Mouse (Mus musculus) embryonic stem cell, embryonic (primary cell): ENCODE data around the gene Palld.

Experiments used
- CTCF ChIA-PET, 4 experiments: fragments of 300-600 bp in 2 of 4; fragments of 350-600 bp in 2 of 4; sonication (Branson Sonifier 250); formaldehyde crosslinking; loops; one replicate each; lab custom pipeline; 2022; ENCODE audit warnings: inconsistent platforms in 2 of 4; lab: Charles Lee
- POLR2A ChIA-PET, 4 experiments: fragments of 300-600 bp in 2 of 4; fragments of 350-600 bp in 2 of 4; sonication (Branson Sonifier 250); formaldehyde crosslinking; loops; one replicate each; lab custom pipeline; 2022; ENCODE audit warnings: antibody characterized with exemption in 4 of 4, inconsistent platforms in 1 of 4; lab: Charles Lee

The Palld gene

GRCm38 (mm10) chr8:61515931-61516744 is 386.4 kb downstream of the Palld start:
- POLR2A ChIA-PET = interaction anchor here in 2 of 4 experiments (0.9 to 2.2 kb wide), 4 partner anchors 19 to 523 kb away, joined by 3 to 8 read pairs (median 4); partner anchors contain the start of genes Cbr4 (in 1 of the 2) and Nek1 (in 1 of the 2)
- CTCF ChIA-PET = interaction anchor here (0.6 to 2.2 kb wide), 17 partner anchors 9 to 1010 kb away, joined by 3 to 13 read pairs (median 4); partner anchors contain the start of gene Cbr4 (in 1 of the 4)

DNA sequence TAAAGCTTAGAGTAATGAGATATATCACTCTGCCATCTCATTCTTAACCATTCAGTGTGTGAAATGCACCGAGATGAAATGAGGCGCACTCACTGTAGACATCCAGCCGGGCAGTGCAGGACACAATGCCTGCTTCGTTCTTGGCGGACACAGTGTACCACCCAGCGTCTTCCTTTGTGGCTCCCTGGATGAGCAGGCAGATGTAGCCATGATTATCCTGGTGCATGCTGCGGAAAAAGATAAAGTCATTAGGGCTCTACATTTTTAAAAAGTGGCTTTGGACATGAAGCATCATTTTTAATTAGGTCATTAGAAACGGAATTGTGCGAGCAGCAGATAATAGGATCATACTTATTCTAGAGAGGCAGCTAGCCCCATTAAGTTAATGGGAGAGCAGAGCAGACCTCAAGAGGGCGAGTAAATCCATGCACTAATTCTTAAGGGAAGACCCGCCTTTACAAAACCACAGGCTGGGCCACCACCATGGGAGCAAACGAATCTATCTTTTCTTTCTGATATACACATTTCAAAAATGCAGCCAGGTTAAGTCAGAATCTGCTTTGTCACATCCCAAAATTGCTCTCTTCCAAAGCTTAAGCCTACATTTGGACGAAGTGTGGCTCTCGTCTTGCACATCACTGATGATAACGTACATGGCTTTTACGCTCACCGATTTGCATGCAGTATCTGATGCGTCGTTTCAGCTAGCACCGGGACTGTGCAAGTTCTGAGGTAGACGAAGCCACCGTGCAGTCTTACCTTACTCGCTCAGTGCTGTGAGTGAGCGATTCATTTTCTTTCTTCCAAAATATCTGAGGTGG is 387.2 kb downstream of the Palld start:
- POLR2A ChIA-PET = interaction anchor here in 2 of 4 experiments (0.9 to 2.2 kb wide), 4 partner anchors 18 to 523 kb away, joined by 3 to 8 read pairs (median 4); partner anchors contain the start of genes Cbr4 (in 1 of the 2) and Nek1 (in 1 of the 2)
- CTCF ChIA-PET = interaction anchor here (0.6 to 2.2 kb wide), 15 partner anchors 8 to 1009 kb away, joined by 3 to 13 read pairs (median 4); partner anchors contain the start of gene Cbr4 (in 1 of the 4)

DNA sequence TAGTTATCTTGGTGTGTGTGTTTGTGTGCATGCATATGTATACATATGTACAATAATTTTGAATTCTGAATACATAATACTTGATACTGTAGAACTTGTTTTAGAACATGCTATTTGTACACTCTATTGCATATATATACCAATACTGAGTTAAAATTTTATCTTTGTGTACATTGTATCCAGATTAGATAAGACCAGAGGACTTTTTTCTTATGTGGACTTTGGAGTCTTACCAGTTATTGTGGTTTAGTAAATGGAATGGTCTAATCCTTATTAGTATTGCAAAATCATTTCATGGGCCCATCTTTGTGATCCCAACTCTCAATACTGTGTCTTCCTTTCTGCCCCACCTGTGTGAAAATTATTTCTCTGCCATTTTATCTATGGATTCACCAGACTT is 400.2 kb downstream of the Palld start:
- POLR2A ChIA-PET = no interaction called here

DNA sequence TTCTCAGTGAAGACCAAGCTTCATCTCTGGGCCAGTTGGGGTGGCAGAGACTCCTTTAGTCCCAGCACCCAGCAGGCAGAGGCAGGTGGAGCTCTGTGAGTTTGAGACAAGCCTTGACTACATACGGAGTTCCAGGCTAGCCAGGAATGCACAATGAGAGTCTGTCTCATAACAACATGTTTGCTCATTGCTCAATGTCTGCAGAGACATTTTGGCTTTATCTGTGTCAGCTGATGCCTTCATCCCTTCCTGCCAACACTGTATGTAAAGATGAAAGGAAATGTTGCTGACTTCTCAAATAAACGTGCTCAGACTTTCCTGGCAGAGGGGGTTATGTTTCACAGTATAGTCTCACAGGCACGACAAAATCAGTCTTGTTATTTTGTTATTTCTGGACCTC is 401.6 kb downstream of the Palld start:
- ChIA-PET POLR2A (no interaction called here), CTCF (no interaction called here)

More for the DNA sequence above, 400.2 kb downstream of the Palld start:
- CTCF ChIA-PET = no interaction called here

DNA sequence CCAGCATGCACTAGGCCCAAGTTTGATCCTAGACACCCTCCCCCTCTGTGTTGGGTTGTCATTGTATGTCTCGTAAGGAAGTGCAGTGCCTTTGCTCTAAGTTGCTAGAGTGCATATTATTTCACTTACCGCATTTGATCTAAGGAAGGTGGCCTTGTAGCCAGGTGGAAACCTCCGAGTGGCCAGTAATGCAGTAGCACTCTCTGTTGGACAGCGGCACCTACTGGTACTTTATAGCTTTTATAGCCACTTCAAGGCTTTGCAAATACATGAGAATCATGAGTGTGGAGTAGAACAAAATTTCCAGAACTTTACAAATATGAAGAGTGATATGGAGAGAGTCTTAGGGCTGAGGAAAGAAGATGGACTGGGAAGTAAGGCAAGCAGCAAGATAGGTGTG is 403.5 kb downstream of the Palld start:
- CTCF ChIA-PET = interaction anchor here (0.6 to 1.4 kb wide), 9 partner anchors 8 to 609 kb away, joined by 3 to 13 read pairs (median 4); no protein-coding TSS in a partner anchor

DNA sequence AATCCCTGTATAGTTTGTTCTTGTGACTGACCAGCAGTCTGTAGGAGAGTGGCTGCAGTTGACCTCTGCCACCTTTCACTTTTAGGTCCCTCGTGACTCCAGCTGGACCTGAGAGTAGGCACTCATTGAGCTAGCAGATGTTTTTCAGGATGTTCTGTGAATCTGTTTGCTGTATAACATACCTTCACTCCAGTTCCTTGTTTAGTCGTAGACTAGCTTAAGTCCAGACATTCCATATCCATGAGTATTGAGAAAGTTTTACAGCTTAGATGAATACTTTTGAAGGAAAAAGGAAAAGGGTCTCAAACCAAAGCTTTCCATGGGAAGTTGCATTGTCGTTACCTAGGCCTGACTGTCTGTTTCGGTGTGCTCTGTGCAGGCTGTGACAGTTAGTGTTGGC is 405.4 kb downstream of the Palld start:
- CTCF ChIA-PET = interaction anchor here in 1 of 4 experiments (1.1 kb wide), 1 partner anchor 17 kb away, joined by 3 read pairs; no protein-coding TSS in a partner anchor
- POLR2A ChIA-PET = interaction anchor here in 3 of 4 experiments (1.0 to 1.6 kb wide), 4 partner anchors 9 to 18 kb away, joined by 3 to 6 read pairs (median 4); no protein-coding TSS in a partner anchor

More for the DNA sequence above, 403.5 kb downstream of the Palld start:
- POLR2A ChIA-PET = interaction anchor here in 1 of 4 experiments (1.3 kb wide), 1 partner anchor 11 kb away, joined by 4 read pairs; no protein-coding TSS in a partner anchor

GRCm38 (mm10) chr8:61488631-61489030 is 413.9 kb downstream of the Palld start:
- CTCF ChIA-PET = interaction anchor here in 3 of 4 experiments (0.7 to 1.4 kb wide), 4 partner anchors 9 to 104 kb away, joined by 3 to 7 read pairs (median 4); no protein-coding TSS in a partner anchor
- POLR2A ChIA-PET = interaction anchor here in 3 of 4 experiments (0.6 to 1.7 kb wide), 13 partner anchors 9 to 241 kb away, joined by 3 to 8 read pairs (median 4); no protein-coding TSS in a partner anchor

GRCm38 (mm10) chr8:61487597-61488156 is 414.8 kb downstream of the Palld start, which contains the start of gene Cbr4:
Gene Cbr4, plus strand, starts transcription at chr8:61487734.
- POLR2A ChIA-PET = interaction anchor here in 3 of 4 experiments (0.5 to 2.2 kb wide), 24 partner anchors 8 to 528 kb away, joined by 3 to 14 read pairs (median 4); partner anchors contain the start of gene Nek1 (in 1 of the 3)
- CTCF ChIA-PET = interaction anchor here (0.6 to 1.4 kb wide), 8 partner anchors 8 to 983 kb away, joined by 3 to 8 read pairs (median 4); no protein-coding TSS in a partner anchor

- ChIA-PET POLR2A (interaction anchor here in 3 of 4 experiments (0.5 to 2.2 kb wide), 14 partner anchors 7 to 527 kb away, joined by 3 to 14 read pairs (median 3); partner anchors contain the start of gene Nek1 (in 1 of the 3)), CTCF (interaction anchor here (0.6 to 1.4 kb wide), 5 partner anchors 7 to 982 kb away, joined by 3 to 8 read pairs (median 6); no protein-coding TSS in a partner anchor)
Measured at GRCm38 (mm10) chr8:61486923-61487529, 415.5 kb downstream of the Palld start.

- ChIA-PET CTCF (interaction anchor here (0.5 to 1.7 kb wide), 40 partner anchors 7 to 1840 kb away, joined by 3 to 12 read pairs (median 4); partner anchors contain the start of genes Cbr4 (in 2 of the 4) and Hpf1 (in 1 of the 4)), POLR2A (interaction anchor here in 3 of 4 experiments (0.6 to 1.7 kb wide), 17 partner anchors 8 to 1674 kb away, joined by 3 to 9 read pairs (median 4); partner anchors contain the start of genes Cbr4 (in 1 of the 3) and Clcn3 (in 1 of the 3))
Measured at GRCm38 (mm10) chr8:61480260-61480967, 422.1 kb downstream of the Palld start.

DNA sequence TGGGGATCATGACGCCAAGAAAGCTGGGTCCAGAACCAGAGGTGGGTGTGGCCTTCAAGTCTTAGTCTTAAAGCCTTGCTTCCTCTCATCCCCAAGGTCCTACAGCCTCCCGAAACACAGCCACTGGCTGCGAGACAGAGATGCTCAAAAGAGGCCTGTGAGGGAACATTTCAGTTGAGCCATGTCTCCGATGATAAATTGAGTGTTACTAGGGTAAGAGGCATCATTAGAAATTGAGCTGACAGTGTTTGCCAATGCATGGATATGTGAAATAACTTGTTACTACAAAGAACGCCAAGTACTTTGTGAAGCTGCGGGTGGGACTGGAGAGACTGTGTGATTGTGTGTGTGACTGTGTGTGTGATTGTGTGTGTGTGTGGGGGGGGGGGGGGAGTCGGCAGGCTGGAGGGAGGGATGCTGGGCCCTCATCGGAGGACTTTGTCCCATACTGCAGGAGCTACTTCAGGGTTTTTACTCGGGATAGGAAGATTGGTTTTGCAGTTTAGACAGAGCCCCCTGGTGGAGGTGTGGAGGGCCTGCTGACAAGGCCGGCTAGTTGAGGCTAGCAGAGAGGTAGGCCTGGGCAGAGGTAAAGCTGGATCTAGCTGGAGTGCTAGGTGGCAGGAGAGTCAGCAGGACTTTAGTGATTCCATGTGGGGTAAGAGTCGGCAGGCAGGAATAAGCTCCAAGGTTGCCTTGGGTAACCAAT is 422.8 kb downstream of the Palld start:
- POLR2A ChIA-PET = interaction anchor here in 3 of 4 experiments (0.6 to 1.7 kb wide), 19 partner anchors 8 to 1673 kb away, joined by 3 to 9 read pairs (median 4); partner anchors contain the start of genes Cbr4 (in 2 of the 3) and Clcn3 (in 1 of the 3)
- CTCF ChIA-PET = interaction anchor here (0.5 to 1.7 kb wide), 45 partner anchors 8 to 1840 kb away, joined by 3 to 12 read pairs (median 4); partner anchors contain the start of genes Cbr4 (in 2 of the 4) and Hpf1 (in 1 of the 4)

DNA sequence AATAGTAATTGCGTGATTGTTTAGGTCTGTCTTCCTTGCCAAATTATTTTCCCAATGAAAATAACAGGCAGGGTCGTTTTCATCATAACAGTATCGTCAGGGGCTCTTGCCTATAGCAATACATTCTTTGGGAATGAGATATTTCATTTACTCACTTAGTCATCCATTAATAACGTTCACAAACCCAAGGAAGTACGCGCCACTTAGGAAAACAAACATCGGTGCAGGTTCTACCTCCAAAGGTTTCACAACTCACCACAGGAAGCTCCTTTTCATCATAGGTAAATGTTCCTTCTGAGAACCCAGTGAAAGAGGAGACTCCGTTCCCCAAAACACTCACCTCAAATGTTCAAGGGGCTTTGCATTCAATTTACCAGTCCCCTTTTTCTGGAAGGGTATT is 423.7 kb downstream of the Palld start:
- CTCF ChIA-PET = interaction anchor here in 2 of 4 experiments (1.0 to 1.7 kb wide), 7 partner anchors 9 to 402 kb away, joined by 3 to 10 read pairs (median 6); partner anchors contain the start of gene Cbr4 (in 2 of the 2)

DNA sequence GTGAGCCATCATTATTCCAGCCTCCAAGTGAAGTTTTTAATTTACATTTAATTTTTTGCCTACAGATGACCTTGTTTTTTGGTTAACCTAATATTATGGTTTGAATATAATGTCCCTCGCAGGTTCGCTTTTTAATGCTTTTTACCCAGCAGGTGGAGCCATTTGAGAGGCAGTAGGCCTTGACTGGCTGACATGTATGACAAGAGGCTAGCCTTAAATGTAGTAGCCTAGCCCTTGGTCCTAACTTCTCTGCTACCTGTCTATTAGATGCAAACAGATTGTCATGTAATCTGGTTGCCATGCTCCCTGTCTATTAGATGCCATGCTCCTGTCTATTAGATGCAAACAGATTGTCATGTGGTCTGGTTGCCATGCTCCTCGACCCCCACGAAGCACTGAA is 424.3 kb downstream of the Palld start:
- CTCF ChIA-PET = no interaction called here
- POLR2A ChIA-PET = interaction anchor here in 1 of 4 experiments (1.0 kb wide), 1 partner anchor 29 kb away, joined by 3 read pairs; no protein-coding TSS in a partner anchor

More for the DNA sequence above, 423.7 kb downstream of the Palld start:
- POLR2A ChIA-PET = interaction anchor here in 3 of 4 experiments (1.0 to 1.7 kb wide), 6 partner anchors 9 to 93 kb away, joined by 3 to 9 read pairs (median 4); partner anchors contain the start of gene Cbr4 (in 2 of the 3)

DNA sequence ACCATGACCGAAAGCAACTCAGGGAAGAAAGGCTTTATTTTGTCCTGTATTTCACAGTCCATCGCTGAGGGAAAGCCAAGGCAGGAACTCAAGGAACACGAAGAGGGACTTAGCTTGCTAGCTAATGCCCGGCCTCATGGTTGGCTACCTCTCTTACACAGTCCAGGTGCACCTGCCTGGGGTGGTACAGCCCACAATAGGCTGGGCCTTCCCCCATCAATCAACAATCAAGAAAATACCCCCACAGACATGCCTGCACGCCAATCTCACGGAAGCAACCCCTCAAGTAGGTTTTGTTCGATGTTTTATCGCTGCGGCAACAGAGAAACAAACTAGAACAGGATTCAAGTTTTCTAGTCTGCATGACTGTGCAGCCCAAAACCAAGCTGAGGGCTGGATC is 426.3 kb downstream of the Palld start:
- ChIA-PET CTCF (no interaction called here), POLR2A (no interaction called here)

GRCm38 (mm10) chr8:61475251-61475673 is 427.2 kb downstream of the Palld start:
- ChIA-PET CTCF (no interaction called here), POLR2A (interaction anchor here in 1 of 4 experiments (0.7 kb wide), 1 partner anchor 69 kb away, joined by 3 read pairs; no protein-coding TSS in a partner anchor)
